Mouse (Mus musculus): Measurements from ENCODE around the gene Olfr148. TPM values are rescaled to one million over a fixed set of nuclear protein-coding genes. Genes with fewer than 3 reads are reported as not detected.

Olfr148 gene
- not detected for total RNA-seq (2021)
- long read RNA-seq, experiment 1: 0 reads
- long read RNA-seq, experiment 2: 0 reads

DNA sequence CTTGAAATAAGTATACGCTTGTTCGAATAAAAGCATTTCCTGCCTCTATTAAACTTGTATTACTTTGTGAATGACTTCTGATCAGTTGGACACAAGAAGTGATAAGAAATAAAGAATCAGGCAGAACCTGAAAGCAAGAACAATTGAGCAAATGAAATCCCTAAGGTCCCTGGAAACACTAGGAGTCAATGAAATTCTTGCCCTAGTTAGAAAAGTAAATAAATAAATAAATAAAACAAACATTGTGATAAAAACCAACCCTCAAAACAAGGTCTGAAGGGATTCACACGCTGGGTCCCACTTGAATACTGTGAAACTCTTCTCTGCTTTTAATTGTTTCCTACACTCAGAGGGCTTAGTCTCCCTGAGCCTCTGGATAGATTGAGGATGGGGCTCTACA is at the start of gene Olfr148:
TSS of gene Olfr148 (plus strand) at position 301 of the 400 bp plus-strand sequence.
- no peak for DNase-seq
- intact Hi-C loops (cut with DNase I): loop anchor here (2.0 kb wide), 1 partner anchor 102 kb away; no protein-coding TSS in a partner anchor

GRCm38 (mm10) chr9:39575469-39575868 is 35.0 kb upstream of the Olfr148 start, which contains the start of gene Olfr959:
Gene Olfr959, minus strand, starts transcription at chr9:39575569.
- no peak for DNase-seq
- intact Hi-C loops (cut with DNase I): no loop called here

GRCm38 (mm10) chr9:39577050-39577449 is 33.4 kb upstream of the Olfr148 start:
- no peak for DNase-seq
- intact Hi-C loops (cut with DNase I): no loop called here

DNA sequence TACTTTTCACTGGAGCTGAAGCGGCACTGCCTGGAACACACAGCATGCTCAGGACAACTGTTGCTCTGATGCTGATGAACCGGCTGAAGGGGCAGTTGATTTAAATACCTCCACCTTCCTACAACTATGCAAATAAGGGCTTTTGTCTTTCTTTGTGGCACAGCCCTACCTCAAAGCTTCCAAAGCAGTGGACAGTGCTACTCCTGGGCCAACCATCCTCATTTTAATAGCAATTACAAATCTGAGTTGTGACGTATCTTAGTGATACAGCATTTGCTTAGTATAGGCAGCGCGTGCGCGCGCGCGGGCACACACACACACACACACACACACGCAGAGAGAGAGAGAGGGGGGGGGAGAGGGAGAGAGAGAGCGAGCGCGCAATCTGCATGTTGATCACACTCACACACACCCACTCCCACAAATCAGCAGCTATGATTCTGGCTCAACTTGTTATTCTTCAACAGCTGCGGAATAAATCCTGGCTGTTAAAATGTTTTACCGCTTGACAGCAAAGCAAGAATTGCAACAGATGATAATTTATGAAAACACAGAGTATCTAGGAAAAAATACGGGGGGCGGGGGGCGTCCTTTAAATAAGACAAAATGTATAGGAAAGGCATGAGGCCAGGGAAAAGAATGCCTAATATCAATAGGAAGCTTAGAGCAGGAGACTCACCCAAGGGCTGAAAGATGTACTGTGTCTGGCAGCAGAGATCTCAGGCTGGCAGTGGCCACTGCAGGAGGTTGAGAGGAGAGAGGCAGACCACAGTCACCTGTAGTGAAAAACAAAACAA is 7.7 kb upstream of the Olfr148 start:
- DNase-seq: no peak
- intact Hi-C loops (cut with DNase I): no loop called here

GRCm38 (mm10) chr9:39603333-39603845 is 7.1 kb upstream of the Olfr148 start:
- DNase-seq: no peak
- intact Hi-C loops (cut with DNase I): no loop called here

DNA sequence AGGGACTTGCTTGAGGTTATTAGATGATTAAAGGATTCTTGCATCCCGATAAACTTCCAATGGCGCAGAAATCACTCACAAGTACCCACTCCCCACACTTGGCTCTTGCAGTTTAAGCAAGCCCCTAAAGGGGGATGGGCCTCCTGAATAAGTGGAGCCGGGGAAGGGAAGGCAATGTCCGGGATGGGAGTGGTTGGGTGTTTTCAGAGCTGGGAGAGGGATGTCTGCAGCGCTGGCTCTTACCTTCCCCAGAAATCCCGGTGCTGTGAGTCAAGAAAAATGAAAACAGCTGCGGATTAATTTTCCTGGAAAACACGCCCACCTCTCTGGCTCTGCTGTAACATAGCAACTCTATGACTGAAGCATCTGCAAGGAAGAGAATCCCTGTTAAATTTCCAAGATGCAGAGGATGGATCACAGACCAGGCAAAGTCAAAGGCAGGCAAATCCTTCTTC is 6.4 kb upstream of the Olfr148 start, which contains the start of gene AW551984:
TSS of gene AW551984 (minus strand) at position 405 of the 455 bp plus-strand sequence.
- peak in 1 of 2 experiments; percentile 7 for DNase-seq

GRCm38 (mm10) chr9:39608497-39608896 is 2.0 kb upstream of the Olfr148 start:
- DNase-seq: no peak
- intact Hi-C loops (cut with DNase I): no loop called here

More for the DNA sequence above, 6.4 kb upstream of the Olfr148 start, which contains the start of gene AW551984:
- intact Hi-C loops (cut with DNase I): no loop called here

DNA sequence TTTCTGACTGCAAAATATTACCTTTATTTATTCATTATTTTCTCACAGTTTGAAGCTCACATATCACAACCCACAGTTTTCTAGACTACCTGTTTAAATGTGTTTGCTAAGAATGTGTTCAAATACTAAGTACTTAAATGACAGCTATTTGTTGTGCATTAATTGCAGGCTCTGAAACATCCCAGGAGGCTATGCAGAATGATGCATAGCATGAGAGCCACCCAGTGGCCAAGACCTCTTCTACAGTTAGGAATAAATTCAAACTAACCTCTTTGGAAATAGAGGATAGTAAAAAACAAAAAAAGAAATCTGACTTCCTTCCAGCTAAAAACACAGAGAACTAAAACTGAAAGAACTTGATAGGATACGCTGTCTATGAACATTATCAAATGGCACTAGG is 1.5 kb downstream of the Olfr148 start:
- no peak for DNase-seq
- intact Hi-C loops (cut with DNase I): loop anchor here (2.0 kb wide), 1 partner anchor 103 kb away; no protein-coding TSS in a partner anchor

DNA sequence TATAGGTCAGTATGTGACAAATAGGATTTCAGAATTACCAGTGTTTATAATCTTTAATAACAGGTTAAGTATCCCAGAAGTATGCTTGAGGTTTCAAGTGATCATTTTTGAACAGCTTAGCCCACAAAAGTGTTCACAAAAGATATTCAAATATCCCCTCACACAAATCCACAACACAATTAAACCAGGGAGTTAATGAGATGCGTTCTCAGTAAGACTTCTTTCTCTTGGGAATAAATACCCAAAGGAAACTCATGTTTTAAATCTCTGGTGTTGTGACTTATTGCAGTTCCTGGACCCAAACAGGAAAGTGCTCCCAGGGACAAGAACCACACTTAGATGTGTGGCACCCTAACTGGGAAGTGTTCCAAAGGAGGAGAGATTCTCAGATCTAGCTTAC is 10.6 kb downstream of the Olfr148 start, which contains the start of gene Olfr960:
TSS of gene Olfr960 (plus strand) at position 301 of the 400 bp plus-strand sequence.
- DNase-seq: no peak
- intact Hi-C loops (cut with DNase I): no loop called here

DNA sequence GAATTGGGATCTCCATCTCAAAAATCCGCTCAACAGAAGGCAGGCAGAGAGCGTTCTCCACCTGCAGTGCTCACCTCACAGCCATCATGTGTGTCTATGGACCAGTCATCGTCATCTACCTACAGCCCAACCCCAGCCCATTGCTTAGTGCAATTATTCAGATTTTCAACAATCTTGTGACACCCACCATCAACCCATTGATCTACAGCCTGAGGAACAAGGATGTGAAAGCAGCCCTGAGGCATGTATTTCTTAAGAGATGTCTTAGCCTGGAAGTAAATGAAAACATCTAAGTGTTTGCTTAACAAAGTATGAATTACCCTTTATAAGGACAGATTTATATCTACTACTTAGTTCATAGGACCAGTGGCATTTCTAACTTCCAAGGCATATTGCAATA is 13.3 kb downstream of the Olfr148 start:
- DNase-seq: no peak
- intact Hi-C loops (cut with DNase I): no loop called here

- intact Hi-C loops (cut with DNase I): no loop called here
- no peak for DNase-seq
Measured at GRCm38 (mm10) chr9:39624711-39625110, 14.3 kb downstream of the Olfr148 start.

DNA sequence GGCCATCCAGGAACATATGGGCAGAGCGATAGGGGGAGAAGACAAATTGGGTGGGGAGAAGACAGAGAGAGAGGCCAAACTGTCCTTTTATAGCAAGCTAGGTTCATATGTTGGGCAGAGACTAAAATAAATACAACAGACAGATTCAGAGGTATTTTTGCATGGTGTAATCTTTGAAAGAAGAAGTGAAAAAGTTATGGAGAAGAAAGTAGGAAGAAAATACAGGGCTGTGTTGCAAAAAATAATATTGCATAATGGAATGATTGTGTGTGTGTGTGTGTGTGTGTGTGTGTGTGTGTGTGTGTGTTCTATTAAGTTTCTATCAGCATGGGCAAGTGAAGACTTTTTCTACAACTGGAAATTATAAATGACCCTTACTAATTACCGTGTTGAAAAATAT is 18.6 kb downstream of the Olfr148 start:
- intact Hi-C loops (cut with DNase I): no loop called here
- no peak for DNase-seq

- DNase-seq: no peak
- intact Hi-C loops (cut with DNase I): no loop called here
Measured at GRCm38 (mm10) chr9:39633913-39634594, 23.6 kb downstream of the Olfr148 start.

DNA sequence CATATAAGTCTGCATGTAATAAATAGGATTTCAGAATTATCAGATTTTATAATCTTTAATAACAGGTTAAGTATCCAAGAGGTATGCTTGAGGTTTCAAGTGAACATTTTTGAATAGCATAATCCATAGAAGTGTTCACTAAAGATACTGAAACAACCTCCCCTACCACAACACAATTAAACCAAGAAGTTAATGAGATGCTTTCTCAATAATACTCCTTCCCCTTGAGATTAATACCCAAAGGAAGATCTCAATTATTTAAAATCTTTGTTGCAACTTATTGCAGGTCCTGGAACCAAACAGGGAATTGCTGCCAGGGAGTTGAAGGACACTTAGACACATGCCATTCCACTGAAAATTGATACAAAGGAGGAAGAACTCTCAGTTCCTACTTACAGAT is 34.3 kb downstream of the Olfr148 start, which contains the start of gene Olfr961:
TSS of gene Olfr961 (plus strand) at position 301 of the 400 bp plus-strand sequence.
- no peak for DNase-seq
- intact Hi-C loops (cut with DNase I): no loop called here

DNA sequence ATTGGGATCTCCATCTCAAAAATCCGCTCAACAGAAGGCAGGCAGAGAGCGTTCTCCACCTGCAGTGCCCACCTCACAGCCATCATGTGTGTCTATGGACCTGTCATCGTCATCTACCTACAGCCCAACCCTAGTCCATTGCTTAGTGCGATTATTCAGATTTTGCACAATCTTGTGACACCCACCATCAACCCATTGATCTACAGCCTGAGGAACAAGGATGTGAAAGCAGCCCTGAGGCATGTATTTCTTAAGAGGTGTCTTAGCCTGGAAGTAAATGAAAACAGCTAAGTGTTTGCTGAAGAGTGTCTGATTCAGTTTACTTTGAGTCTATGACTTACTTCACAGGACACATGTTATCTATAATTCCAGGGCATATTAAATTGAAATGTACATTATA is 36.9 kb downstream of the Olfr148 start:
- no peak for DNase-seq
- intact Hi-C loops (cut with DNase I): no loop called here

DNA sequence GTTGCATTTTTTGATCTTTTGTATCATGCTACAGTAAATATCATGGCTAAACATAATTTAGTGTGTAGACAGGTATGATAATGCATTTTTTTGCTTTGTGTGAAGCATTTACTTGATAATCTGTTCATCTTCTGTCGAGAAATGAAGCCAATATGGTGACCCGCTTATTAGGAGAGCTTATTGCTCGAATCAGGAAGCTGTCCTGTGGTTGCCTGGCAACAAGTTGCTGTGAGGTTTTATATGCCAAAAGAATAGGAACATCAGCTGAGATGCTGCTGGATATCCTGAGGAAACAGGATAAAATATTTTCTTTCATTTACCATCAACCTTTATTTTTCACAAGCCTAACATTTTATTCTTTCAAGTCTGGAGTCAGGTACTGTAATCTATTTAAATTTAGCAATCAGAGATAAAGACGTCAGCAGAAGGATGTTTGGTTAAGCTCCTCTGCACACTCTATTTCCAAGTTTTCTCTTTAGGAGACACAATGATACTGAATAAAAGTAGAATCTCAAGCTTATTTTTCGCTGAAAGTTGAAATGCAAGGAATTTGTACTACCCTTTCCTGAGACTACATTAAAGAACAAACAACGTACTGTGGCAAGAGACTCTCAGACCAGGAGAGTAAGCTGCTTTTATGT is 44.4 kb downstream of the Olfr148 start:
- no peak for DNase-seq
- intact Hi-C loops (cut with DNase I): no loop called here

Measured in gastrocnemius, postnatal 36 days (tissue).